Mouse (Mus musculus): ENCODE data around the gene Ppard. TPM values are rescaled to one million over a fixed set of nuclear protein-coding genes. Genes with fewer than 3 reads are reported as not detected.

The Ppard gene
- polyA plus RNA-seq, 1 experiment, result 28.0 TPM

DNA sequence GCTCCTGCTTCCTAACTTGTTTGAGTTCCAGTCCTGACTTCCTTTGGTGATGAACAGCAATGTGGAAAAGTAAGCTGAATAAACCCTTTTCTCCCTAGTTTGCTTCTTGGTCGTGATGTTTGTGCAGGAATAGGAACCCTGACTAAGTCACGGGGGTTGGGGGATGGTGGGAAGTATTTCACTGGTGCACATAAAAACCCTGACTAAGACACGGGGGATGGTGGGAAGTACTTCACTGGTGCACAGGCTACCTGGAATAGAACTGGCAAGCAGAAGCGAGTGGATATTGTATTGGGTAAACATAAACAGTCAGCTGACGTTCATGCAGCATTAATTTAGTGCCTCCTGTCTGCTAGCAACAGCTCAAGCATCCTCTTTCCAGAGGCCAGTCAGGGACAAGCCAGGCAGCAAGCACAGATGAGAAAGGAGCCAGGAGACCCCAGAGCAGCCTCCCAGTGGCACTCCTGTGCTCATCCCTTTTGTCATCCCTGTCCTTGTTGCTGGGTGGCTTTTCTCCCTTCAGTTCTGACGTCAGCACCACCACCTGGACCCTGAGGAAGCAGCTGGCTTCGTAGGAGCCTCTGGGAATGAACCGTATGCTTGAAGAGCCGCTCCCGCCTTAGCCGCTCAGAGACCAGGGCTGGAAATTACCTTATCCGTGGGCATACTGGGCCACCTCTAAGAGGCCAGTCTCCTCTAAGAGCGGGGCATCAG lies 30.8 kb downstream of the Ppard start:
- TF ChIP-seq CTCF (conservative IDR thresholded peaks at IDR 0.05; ENCODE audit: insufficient read depth, insufficient read length, low read depth, low read length), result no peak
- TF ChIP-seq POLR2A (IDR thresholded peaks at IDR 0.05; ENCODE audit: low read depth, low read length), result no peak
- no peak for DNase-seq
- no peaks in the 10 kb centered on the region for H3K4me1 ChIP-seq (ENCODE audit: control insufficient read depth, insufficient read depth, low read length)
- H3K36me3 ChIP-seq (ENCODE audit: control insufficient read depth, insufficient read depth, low read length), result no peaks in the 10 kb centered on the region
- no peak overlapping the region for H3K4me3 ChIP-seq (ENCODE audit: insufficient read depth, low read depth, low read length)
- no peaks in the 10 kb centered on the region for H3K27me3 ChIP-seq (replicated peaks; ENCODE audit: control insufficient read depth, insufficient read depth, low read length)
- WGBS, result 71% methylated on average over 13 of the region's 13 CpGs
- H3K27ac ChIP-seq (ENCODE audit: insufficient read depth, low read depth, low read length), result no peak overlapping the region

DNA sequence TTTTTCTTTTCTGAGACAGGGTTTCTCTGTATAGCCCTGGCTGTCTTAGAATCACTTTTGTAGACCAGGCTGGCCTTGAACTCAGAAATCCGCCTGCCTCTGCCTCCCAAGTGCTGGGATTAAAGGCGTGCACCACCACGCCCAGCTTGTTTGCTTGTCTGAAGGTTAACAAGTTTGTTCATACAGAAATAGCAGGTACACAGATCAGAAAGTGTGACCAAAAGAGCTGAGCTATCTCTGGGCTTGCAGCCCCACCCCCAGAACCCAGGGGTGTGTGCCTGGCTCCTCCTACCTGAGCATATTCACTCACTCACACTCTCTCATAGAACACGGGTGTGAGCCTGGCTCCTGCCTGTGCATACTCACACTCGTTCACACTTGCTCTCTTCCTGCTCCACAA lies 34.8 kb downstream of the Ppard start:
- WGBS, result 89% methylated on average over 5 of the region's 5 CpGs
- H3K36me3 ChIP-seq (ENCODE audit: control insufficient read depth, insufficient read depth, low read length), result no peaks in the 10 kb centered on the region
- H3K27me3 ChIP-seq (replicated peaks; ENCODE audit: control insufficient read depth, insufficient read depth, low read length), result no peaks in the 10 kb centered on the region
- H3K4me3 ChIP-seq (ENCODE audit: insufficient read depth, low read depth, low read length), result no peak overlapping the region
- no peaks in the 10 kb centered on the region for H3K4me1 ChIP-seq (ENCODE audit: control insufficient read depth, insufficient read depth, low read length)
- TF ChIP-seq POLR2A (IDR thresholded peaks at IDR 0.05; ENCODE audit: low read depth, low read length), result no peak
- TF ChIP-seq CTCF (conservative IDR thresholded peaks at IDR 0.05; ENCODE audit: insufficient read depth, insufficient read length, low read depth, low read length), result no peak
- no peak overlapping the region for H3K27ac ChIP-seq (ENCODE audit: insufficient read depth, low read depth, low read length)
- no peak for DNase-seq

DNA sequence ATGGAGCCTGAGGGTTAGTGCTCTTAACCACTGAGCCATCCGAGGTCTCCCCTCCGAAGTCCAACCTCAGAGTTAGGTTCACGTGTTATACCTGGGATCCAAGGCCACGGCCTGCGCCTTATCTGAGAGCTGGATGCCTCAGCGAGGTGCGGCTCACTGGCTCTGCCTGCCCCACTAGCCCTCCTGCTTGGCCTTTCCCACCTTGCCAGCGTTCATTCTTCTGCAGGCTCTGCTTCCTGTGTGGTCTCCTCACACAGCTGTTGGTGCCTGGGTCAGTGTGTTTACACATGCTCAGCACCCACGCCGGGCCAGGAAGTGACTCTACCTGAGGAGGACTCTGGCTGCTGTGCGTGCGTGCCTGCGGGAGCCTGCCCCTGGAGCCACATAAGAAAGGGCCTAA lies 37.7 kb downstream of the Ppard start:
- H3K27ac ChIP-seq (ENCODE audit: insufficient read depth, low read depth, low read length), result no peak overlapping the region
- no peaks in the 10 kb centered on the region for H3K36me3 ChIP-seq (ENCODE audit: control insufficient read depth, insufficient read depth, low read length)
- H3K27me3 ChIP-seq (replicated peaks; ENCODE audit: control insufficient read depth, insufficient read depth, low read length), result no peaks in the 10 kb centered on the region
- 71% methylated on average over 13 of the region's 13 CpGs for WGBS
- H3K4me1 ChIP-seq (ENCODE audit: control insufficient read depth, insufficient read depth, low read length), result no peaks in the 10 kb centered on the region
- TF ChIP-seq CTCF (conservative IDR thresholded peaks at IDR 0.05; ENCODE audit: insufficient read depth, insufficient read length, low read depth, low read length) (no peak), POLR2A (IDR thresholded peaks at IDR 0.05; ENCODE audit: low read depth, low read length) (no peak)
- no peak overlapping the region for H3K4me3 ChIP-seq (ENCODE audit: insufficient read depth, low read depth, low read length)
- DNase-seq, result no peak

DNA sequence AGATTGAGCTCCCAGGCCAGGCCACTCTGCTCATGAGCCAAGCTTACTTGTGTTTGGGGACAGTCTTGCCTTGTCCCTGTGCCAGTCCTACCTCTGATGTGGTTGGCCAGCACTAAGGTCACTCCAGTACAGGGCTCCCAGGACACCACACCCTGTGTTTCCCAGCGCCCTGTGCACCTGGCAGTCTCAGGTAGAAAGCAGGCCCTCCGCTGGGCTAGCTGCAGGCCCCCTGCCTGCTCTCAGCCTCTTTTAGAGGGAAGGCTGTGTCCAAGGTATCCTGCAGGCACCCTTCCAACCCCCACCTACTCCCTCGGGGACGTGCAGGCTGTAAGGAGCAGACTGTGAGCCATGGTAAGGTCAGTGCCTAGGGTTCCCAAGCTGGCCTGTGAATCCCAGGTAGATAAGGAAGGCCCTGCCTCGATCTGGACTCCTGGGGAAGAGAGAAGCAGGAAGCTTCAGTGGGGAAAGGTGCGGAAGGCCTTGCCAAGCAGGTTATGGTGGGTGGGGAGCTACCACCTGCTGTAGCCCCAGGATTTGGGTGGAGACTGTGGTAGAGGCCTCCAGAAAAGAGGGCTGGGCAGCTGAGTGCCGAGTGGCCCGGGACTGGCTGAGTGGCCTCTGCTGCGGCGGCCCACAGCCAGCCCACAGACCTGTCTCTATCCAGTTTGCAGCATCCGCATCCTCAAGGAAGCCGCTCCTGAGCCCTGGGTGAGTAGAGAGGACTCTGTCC lies 39.2 kb downstream of the Ppard start:
- H3K27ac ChIP-seq (ENCODE audit: insufficient read depth, low read depth, low read length), result no peak overlapping the region
- WGBS, result 75% methylated on average over 12 of the region's 12 CpGs
- TF ChIP-seq CTCF (conservative IDR thresholded peaks at IDR 0.05; ENCODE audit: insufficient read depth, insufficient read length, low read depth, low read length) (no peak), POLR2A (IDR thresholded peaks at IDR 0.05; ENCODE audit: low read depth, low read length) (no peak)
- no peak overlapping the region for H3K4me3 ChIP-seq (ENCODE audit: insufficient read depth, low read depth, low read length)
- H3K27me3 ChIP-seq (replicated peaks; ENCODE audit: control insufficient read depth, insufficient read depth, low read length), result no peaks in the 10 kb centered on the region
- no peaks in the 10 kb centered on the region for H3K36me3 ChIP-seq (ENCODE audit: control insufficient read depth, insufficient read depth, low read length)
- DNase-seq, result no peak
- no peaks in the 10 kb centered on the region for H3K4me1 ChIP-seq (ENCODE audit: control insufficient read depth, insufficient read depth, low read length)

DNA sequence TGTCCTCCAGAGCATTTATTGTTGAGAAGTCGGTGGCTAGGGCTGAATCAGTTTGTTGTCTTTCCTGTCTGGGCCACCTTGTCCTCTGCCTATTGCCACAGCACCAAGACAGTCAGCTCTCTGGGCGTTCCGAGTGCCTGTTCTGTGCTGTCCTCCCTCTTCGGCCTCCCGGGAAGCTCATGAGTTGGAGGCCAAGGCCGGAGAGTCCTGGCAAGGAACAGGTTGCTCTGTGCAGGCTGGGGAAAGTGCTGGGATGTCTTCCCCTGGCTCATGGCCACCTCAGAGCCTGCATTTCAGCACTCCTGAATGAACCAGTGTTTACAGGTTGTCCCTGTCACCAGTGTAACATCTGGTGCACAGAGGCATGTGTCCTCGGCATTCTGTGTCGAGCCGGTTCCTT lies 39.8 kb downstream of the Ppard start:
- Histone ChIP-seq H3K36me3 (ENCODE audit: control insufficient read depth, insufficient read depth, low read length) (no peaks in the 10 kb centered on the region), H3K27me3 (replicated peaks; ENCODE audit: control insufficient read depth, insufficient read depth, low read length) (no peaks in the 10 kb centered on the region), H3K4me3 (ENCODE audit: insufficient read depth, low read depth, low read length) (no peak overlapping the region), H3K27ac (ENCODE audit: insufficient read depth, low read depth, low read length) (no peak overlapping the region), H3K4me1 (ENCODE audit: control insufficient read depth, insufficient read depth, low read length) (no peaks in the 10 kb centered on the region)
- no peak for DNase-seq
- TF ChIP-seq CTCF (conservative IDR thresholded peaks at IDR 0.05; ENCODE audit: insufficient read depth, insufficient read length, low read depth, low read length) (no peak), POLR2A (IDR thresholded peaks at IDR 0.05; ENCODE audit: low read depth, low read length) (no peak)
- 70% methylated on average over 9 of the region's 9 CpGs for WGBS

DNA sequence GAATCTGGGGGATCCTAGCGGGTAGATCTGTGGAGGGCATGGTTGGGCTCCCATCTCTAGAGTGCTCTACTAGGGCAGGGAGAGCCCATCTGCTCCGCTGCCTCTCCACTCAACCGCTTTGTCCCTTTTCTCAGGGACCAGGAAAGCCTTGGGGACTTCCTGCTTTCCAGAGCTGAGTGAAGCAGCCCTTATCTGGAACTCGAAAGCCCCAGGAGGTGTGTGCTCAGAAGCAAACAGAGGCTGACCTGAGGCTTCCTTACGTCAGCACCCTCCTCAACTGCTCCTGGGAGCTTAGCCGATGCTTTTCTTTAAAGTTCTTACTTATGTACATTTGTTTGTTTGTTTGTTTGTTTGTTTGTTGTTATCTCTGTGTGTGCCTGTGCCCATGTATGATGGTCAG lies 40.3 kb downstream of the Ppard start:
- no peaks in the 10 kb centered on the region for H3K27me3 ChIP-seq (replicated peaks; ENCODE audit: control insufficient read depth, insufficient read depth, low read length)
- no peaks in the 10 kb centered on the region for H3K36me3 ChIP-seq (ENCODE audit: control insufficient read depth, insufficient read depth, low read length)
- H3K27ac ChIP-seq (ENCODE audit: insufficient read depth, low read depth, low read length), result no peak overlapping the region
- DNase-seq, result no peak
- H3K4me3 ChIP-seq (ENCODE audit: insufficient read depth, low read depth, low read length), result no peak overlapping the region
- no peaks in the 10 kb centered on the region for H3K4me1 ChIP-seq (ENCODE audit: control insufficient read depth, insufficient read depth, low read length)
- WGBS, result 72% methylated on average over 6 of the region's 6 CpGs
- TF ChIP-seq POLR2A (IDR thresholded peaks at IDR 0.05; ENCODE audit: low read depth, low read length) (no peak), CTCF (conservative IDR thresholded peaks at IDR 0.05; ENCODE audit: insufficient read depth, insufficient read length, low read depth, low read length) (no peak)

DNA sequence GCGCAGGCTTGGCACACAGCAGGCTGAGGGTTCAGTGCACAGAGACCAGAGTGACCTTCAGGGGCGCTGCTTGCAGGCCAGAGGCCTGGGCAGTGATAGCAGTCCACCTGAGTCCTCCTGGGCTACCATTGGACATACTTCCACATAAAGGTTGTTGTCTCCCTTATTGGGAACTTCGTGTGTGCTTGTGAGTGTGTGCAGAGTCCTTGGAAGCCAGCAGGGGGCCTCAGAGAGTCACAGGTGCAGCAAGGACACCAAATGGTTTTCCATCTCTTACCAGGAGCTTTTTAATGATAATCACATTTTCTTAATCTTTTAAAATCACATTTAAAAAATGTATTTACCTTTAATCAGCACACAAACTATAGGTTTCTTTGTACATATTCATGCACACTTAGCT lies 42.2 kb downstream of the Ppard start:
- Histone ChIP-seq H3K27me3 (replicated peaks; ENCODE audit: control insufficient read depth, insufficient read depth, low read length) (no peaks in the 10 kb centered on the region), H3K27ac (ENCODE audit: insufficient read depth, low read depth, low read length) (no peak overlapping the region), H3K36me3 (ENCODE audit: control insufficient read depth, insufficient read depth, low read length) (no peaks in the 10 kb centered on the region), H3K4me3 (ENCODE audit: insufficient read depth, low read depth, low read length) (no peak overlapping the region), H3K4me1 (ENCODE audit: control insufficient read depth, insufficient read depth, low read length) (peaks cover 7% of the 10 kb centered on the region)
- peak; percentile 56 for DNase-seq
- TF ChIP-seq POLR2A (IDR thresholded peaks at IDR 0.05; ENCODE audit: low read depth, low read length) (no peak), CTCF (conservative IDR thresholded peaks at IDR 0.05; ENCODE audit: insufficient read depth, insufficient read length, low read depth, low read length) (peak; percentile 80)
- WGBS, result 79% methylated on average over 3 of the region's 3 CpGs

Measured in kidney, adult 2 months (tissue).